Mouse (Mus musculus) adrenal gland, postnatal 36 days (tissue): ENCODE measurements around the gene Nkain4. TPM values are rescaled to one million over a fixed set of nuclear protein-coding genes. Genes with fewer than 3 reads are reported as not detected.

Experiments
- DNase-seq, 2 experiments: peaks; one replicate each; pipeline ENCODE4 v3.0.0; 2021; ENCODE audit warnings: mixed read lengths in 1 of 2
- total RNA-seq, 2 experiments: library from RNA; stranded (reverse); gene quantifications; 2 replicates each; pipeline ENCODE4 v1.2.3; 2021

Nkain4 gene
- total RNA-seq, 2 experiments from 2014 or later: 4.6 to 5.8 TPM

DNA sequence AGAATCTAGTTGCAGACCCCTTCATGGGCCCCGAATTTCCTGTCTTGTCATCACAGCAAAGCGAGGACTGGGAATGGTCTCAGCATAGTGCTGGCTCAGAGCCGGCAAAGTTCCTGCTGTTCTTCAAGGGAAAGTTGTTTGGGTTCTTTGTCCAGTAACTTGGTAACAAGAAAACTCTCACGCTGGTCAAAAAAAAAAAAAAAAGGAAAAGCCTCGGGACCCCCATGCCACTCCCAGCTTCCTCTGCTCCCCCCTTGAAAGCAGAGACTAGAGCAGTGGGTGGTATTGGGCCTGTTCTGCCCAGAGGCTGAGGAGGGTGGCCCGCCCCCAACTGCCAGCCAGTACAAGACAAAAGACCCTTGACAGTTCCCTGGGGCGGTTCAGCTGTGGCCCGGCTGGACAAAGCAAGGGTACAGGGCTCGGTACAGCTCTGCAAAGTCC lies 1.7 kb downstream of the Nkain4 start:
- DNase-seq: no peak

DNA sequence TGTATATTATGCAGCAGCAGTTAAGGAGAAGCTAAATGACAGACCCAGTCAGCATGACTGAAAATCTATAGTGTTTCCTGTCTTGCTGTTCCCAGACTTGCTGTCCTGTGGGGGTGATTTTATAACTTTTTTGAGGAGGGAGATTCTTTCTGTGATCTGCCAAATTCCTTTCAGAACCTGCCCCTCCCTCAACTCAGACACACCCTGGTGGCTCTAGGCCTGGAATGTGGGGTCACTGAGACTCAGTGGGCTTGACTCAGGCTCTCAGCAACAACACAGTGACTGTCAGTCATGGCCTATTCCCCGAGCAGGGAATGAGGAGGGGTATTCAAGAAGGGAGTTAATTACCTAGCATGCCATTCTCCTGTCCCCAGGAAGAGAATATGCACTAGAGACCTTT lies 4.6 kb downstream of the Nkain4 start:
- DNase-seq: no peak

DNA sequence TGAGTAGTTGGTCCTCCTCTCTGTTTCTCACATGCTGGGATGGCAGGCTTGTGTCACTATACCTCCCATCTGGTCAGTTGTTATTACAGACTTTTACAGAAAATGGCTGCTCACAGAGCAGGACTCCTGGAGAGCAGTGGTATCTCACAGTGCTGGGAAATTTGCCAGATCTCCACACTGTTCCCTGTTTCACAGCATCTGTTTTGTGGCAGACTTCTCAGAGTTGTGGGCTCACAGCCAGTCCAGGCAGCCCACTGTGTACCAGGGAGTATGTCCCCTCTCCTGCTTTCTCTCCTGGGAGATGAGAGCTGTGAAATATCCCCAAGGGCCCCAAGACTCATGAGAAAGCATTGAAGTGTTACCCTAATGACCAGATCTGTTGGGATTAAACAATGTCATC lies 12.6 kb downstream of the Nkain4 start:
- DNase-seq: no peak

DNA sequence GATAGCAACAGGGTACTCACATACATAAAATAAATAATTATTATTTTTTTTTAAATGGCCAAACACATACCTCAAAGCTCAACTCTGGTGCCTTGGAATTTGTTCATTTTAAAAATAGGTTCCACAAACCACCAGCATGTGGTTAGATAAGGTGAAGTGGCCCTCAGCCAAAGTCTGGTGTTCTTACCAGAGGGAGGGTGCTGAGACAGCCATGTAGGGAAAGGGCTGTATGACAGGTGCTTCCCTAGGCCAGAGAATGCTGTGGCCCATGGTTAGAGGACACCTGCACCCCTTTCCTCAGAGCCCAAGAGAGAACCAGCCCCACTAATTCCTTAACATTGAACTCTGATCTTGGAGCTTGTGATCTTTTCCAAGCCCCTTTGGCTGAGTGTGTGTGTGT lies 14.3 kb downstream of the Nkain4 start:
- no peak for DNase-seq

DNA sequence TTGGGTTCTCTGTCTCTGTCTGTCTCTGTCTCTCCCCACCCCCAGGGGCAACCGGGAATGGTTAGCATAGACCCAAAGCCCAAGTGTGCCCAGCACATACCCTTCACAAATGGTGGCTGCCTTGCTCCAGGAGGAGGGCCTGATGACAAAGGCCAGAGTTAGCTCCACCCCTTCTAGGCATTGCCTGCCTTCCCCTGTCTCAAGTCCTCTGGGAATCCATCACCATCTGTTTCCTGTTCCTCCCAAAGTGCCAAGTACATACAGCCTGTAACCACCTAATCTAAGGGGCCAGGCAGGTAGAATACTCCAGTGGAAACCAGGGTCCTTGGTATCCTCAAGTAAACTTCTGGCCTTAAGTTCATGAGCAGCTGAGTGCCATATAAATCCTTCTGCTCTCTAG lies 22.1 kb downstream of the Nkain4 start:
- no peak for DNase-seq

DNA sequence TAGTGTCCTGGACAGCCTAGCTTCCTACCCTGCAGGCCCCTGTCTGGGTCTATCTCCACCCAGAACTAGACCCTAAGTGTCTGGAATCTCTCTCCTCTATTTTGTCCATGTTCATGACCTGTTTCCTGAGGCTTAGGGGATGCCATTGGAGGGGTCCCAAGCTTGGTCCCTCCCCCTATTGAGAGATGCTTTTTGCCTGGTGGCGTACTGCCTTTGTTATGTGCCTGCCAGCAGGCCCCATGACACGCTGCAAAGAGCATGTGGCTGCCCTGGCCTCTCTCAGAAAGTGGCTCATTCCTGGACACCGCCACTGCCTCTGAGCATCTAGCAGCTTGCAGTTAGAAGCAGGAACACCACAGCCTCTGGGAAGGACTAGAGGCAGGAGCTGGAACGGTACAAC lies 25.8 kb downstream of the Nkain4 start, which contains the start of gene Birc7:
Birc7 (plus strand) TSS at position 301 of the 400 bp plus-strand sequence.
- DNase-seq: no peak

DNA sequence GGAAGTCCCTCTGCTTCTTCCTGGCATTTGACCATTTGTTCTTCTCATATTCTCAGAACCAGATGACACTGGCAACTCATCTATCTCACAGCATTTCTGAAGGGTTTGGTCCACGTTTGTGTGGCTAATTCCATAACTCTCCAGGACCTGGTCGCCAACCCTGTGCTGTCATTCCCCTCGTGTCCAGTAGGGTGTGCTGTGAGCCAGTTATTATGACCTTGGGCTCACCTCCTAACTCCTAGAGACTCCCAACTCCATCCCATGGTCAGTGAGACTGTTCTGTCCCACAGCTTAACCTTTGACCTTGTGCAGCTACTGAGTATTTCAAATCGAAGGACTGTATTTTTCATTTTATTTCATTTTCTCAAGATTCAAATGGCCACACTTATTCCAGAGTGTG lies 29.3 kb downstream of the Nkain4 start:
- DNase-seq: peak; percentile 73 to 74

DNA sequence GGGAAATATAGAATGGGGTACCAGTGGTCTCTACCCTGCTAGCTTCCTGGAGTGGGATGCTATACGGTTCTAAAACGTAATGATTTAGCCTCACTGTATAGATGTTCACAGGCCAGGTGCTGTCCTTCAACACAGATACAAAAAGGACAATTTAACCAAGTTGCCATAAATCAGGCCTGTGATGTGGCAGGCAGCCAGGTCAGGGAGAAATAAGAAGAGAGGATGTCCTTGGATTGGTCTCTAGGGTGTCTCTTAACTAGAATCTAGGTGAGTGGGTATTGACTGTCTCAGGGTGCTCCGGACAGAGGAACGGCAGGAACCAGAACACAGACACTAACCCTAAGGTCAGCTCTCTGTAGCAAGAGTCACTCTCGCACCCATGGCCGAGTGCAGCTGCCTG lies 31.8 kb downstream of the Nkain4 start:
- DNase-seq: peak; percentile 31 to 41

DNA sequence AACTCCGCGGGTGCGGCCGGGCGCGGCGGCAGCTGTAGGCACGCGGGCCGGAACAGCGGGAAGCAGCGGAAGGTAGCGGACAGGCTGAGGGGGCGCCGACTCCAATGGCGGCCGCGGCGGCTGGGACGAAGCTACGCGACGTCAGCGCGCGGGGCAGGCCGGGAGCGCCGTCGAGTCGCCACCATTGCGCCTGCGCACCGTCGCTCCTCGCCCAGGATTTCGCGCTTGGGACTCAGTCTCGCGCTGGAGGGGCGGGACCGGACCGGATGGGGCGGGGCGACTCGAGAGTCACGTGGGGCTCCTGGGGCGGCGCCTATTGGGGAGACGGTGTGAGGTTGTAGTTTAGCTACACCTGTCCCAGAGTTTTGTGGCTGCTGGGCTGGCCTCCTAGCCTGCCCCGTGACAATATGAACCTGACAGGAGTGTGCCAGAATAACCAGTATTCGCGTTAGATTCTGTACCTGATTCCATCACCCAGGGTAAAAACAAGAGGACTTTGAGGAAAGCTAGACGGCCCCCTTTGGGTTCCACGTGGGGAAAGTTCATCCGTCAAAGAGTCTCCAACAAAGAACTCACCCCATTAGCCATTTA lies 33.6 kb downstream of the Nkain4 start, which contains the start of gene Ythdf1:
Ythdf1 (minus strand) TSS at position 140 of the 591 bp plus-strand sequence.
- peak; percentile 99 for DNase-seq

DNA sequence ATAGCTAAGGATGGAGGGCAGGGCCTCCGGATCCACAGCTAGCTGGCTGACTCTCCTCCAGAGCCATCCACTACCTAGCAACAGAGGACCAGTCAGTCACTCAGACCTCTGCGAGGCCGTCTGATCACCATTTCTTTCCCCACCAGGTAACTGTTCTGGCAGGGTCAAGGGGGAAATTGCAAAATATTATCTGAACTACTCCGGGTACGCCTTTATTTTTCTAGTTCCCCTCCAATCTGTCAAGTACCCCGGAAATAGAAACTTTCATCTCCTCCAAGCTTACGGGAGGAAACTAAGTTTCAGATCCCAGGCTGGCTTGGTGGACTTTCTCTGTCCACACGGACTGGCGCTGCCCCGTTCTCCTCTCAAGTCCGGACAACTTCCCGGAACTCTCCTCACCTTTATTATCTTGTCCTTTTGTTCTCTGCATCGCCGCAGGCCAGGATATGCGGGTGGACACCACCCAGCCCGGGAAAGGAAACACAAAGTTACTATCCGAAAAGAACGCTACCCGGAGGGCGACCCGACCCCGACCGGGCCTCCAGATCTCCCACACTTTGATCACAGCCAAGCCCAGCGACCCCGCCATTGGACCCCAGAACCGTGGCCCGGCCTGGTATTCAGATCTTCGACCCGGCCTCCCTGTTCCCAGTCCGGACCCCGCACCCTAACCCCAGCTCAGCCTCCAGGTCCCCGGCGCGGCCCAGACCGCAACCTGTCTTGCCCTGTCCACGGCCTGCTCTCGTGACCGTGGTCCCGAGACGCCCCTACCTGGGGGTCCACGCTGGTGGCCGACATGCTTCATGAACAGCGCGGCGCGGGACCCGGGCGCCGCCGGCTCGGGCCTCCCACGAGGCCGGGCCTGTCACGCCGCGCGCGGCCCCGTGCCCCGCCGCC lies 34.3 kb downstream of the Nkain4 start:
- no peak for DNase-seq

DNA sequence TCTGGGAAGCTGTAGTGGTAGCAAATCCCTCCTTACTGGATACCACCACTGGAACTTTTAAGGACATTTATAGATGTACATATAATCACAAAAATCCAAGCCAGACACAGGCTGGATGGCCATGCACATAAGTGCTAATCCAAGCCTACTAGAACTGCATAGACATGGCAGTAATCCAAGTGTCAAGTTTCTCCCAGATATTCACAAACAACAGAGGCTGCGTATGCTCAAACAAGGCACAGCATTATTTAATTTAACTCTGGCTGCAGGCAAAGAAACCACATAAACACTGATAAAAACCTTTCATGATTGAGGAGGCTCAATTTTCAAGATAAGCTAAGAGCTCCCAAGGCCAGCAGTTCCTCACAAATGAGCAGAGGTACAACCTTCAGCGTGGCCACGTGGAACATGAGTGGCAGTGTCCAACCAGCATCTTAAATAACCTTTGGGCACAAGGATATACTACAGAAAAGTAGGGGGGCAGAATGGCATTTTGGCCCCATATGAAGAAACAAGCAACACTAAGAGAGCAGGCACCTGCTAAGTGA lies 38.5 kb downstream of the Nkain4 start:
- peak; percentile 26 to 29 for DNase-seq

DNA sequence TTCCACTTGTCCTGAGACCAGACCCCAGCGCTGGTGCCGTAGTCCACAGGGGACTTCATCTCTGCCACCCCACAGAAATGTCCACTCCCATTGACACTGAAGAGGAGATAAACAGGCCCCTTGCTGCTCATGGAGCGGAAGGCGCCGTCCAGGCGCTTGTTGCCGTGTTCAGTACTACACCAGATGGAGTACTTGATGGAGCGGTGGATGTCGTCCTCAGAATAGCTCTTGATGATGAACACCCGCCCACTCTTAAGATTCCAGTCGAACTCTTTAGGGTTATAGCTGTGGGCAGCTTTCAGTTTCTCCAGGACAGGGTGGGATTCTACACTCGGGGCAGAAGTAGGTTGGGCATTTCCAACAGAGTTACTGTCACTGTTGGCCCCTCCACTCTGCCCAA lies 43.6 kb downstream of the Nkain4 start:
- DNase-seq: no peak

DNA sequence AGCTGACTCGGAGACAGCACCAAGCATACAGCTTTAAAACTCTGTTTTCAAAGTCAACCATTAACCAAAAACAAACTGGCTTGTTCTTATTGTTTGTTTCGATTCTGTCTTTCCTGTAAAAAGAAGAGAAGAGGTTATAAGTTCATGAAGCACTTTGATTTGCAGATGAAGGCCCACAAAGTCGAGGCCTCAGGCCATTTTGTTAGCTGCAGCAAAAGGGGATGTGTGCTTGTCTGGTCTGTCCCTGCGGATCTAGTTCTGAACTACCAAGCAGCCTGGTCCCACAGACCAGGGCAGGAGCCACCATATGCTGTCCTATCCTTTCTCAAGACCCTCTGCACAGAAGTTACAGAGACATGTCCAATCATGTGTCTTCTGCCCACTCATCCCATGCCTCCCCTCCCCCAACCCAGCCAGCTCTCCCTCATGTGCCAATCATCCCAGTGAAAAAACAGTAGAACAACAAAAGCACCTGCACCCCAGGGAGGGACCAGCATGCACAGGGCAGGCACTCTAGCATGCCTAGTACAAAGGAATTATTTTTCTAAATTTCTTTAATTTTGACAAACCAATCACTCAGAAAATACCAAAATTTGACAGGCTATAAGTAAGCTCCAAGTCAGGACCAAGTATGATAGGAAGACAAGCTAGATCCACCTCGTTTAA lies 48.8 kb downstream of the Nkain4 start:
- no peak for DNase-seq

DNA sequence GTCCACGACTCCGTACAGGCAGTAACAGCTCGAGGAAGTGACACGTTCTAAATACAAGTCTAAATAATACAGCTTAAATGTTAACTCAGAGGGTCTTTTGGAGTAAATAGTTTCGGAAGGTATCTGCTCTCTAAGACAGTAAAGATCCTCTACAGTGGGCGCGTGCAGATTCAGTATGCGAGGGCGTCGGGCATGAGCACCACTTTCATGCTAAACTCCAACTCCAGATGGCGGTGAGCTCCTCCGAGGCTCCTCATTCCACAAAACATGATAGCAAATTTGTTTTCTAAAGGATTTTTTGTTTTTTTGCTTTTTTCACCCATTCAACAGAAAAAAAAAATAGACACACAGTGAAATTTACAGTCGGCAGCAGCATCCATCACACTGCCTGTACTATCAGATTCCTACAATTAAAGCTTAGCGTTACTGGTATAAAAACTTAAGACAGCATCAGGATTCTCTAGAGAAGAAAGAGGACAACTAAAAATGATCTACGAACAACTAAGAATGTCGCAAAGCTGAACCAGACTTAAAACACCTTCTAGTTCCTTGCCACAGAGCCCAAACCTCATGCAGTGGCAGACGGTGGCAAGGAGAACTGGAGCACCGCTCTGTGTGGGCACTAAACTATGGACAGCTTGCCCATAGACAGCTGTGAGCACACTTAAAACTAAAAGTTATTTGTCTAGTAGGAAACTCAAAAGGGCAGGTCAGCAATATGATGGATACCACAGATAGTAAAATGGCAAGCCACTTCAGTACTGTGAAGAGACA lies 49.9 kb downstream of the Nkain4 start:
- DNase-seq: no peak

DNA sequence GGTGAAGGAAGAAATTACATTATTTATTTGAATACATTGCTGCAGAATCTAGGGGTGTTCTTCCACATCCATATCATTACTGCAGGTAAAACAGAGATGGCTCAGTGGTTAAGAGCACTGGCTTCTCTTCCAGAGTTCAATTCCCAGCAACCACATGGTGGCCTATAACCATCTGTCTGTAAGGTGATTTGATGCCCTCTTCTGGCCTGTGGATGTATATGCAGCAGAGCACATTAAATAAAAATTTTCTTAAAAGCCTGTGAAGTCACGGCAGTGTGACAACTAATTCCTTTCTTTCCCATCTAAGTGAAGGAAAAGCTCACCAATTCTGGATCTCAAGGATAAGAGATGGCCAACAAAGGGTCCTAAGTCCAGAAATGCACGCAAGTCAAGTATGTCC lies 52.4 kb downstream of the Nkain4 start:
- DNase-seq: no peak

DNA sequence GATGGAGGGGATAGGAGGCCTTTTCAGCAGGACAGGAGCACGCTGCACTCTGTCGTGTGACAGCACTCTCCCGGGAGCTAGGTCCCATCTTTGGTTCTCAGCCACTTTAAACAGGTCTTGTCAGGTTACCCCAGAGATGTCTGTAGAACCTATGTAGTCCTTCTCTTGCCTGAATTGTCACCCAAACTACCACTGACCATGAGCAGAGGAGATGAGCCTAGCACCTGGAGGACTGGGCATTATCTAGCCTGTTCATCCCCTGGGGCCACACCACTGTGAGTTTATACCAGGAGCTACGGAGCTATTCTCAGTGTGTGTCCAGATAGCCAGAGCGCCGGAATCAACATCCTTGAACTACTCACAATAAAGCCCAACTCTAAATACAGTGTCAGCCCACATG lies 56.6 kb downstream of the Nkain4 start:
- no peak for DNase-seq

DNA sequence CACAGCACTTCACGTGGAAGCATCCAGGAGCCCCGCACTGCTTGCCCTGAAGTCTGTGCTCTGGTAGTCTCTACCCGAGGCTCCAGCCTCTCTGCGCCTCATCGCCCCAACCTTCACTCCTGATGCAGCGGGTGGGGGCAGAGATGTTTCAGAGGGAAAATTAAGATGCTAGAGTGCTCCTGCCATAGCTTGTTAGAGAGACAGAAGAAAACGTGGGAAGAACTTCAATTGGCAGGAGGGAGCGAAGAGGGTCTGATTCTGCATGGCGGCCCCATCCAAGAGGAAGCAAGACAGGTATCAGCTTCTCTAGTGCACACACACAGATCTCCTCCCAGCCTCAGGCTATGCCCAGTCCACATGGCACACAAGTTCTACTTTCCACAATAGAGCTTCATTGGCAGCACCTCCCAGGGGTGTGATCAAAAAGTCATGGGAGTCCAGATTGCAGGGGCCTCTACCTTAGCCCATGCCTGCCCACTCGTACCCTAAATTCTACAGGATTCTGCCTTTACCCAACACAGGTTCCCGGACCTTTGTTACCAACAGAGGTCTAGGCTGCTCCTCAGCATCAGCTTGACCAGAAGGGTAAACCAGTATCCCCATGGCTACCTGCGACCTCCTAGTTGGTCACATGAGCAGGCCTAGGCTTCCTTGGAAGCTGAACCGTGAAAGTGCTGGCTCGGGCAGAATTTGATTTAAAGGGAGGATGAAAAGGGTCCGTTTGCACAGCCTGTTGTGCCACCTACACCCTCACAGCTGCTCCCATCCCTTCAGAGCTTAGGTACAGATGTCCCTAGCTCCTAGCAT lies 57.5 kb downstream of the Nkain4 start:
- no peak for DNase-seq

DNA sequence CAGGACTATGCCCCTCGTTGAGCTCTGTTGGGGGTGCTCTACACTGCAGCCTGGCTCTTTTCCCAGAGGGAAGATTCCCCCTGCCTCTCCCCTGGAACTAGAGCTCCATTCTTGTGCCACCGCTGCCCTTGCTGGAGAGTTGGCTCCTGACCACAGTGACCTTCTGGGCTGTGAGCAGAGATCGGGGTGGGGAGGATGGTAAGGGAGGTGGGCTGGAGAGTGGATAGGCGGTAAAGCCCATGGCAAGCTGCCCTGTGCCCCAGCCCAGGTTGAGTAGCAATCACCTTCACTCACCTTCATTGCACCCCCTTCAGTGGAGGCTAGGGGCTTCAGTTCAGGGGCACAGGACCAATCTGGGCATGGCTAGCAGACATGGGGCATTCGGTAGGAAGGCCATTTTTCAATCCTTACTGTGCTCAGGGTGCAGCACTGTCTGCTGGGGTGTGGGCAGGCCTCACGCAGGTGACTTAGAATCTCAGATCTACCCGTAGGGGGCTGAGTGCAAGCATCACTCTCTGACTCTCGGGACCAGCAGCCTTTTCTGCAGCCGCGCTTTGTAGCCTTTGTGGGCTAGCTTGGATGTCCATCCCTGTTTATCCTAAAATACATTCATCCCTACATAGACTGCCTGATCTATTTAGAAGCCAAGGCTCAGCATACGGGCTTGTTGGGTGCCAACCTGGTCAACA lies 58.5 kb downstream of the Nkain4 start:
- no peak for DNase-seq

DNA sequence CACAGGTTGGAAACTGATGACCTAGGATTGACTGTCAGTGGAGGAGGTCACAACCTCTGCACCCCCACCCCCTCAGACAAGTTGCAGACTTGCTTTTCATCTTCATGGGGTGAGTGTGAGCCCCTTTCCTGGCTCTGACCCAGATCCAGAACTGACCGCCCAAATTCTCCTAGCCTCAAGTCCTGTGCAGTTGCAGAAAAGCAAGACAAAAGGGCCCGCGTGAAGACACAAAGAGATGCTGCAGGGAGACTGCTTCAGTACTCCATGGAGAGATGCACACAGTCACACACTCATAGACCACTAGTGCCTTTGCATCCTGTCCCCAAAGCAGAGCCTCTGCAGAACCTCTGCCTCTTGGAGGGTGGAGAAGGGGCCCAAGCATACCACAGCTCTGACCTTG lies 59.2 kb downstream of the Nkain4 start:
- no peak for DNase-seq

DNA sequence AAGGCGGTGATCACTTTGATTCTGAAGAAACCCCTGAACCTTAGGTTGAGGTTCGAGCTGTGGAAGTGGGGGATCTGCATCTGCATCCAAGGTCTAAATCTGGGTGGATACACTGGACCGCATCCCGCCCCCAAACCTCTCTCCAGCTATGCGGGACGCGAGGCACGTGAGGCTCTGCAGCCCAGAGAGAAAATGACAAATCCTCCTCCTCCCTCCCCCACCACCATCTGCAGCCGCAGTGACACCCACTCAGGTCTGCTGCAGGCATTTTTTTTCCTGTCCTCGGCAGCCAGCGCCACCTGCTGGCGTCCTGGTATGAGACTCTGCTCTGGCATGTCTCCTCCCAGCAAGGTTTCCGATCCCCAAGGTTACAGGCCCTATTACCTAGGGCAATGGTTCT lies 59.8 kb downstream of the Nkain4 start:
- DNase-seq: peak; percentile 56 to 68
